Mouse (Mus musculus) ES-E14 (cell line): ENCODE measurements around the gene Pex1. TPM values are rescaled to one million over a fixed set of nuclear protein-coding genes. Genes with fewer than 3 reads are reported as not detected.

Experiments used
- DNase-seq: peaks from one replicate; pipeline ENCODE4 v3.0.0-alpha.2; 2013; ENCODE audit warnings: low read depth, low spot score
- H3K27ac ChIP-seq: 2 replicates; pipeline ENCODE4 v1.5.1; 2012; ENCODE audit warnings: low read depth, mild to moderate bottlenecking, low read length, moderate library complexity, mixed read lengths; ENCODE audit not compliant: poor library complexity, insufficient read depth, severe bottlenecking
- H3K36me3 ChIP-seq: 2 replicates; pipeline ENCODE4 v1.6.1; 2012; ENCODE audit warnings: mild to moderate bottlenecking, low read length, moderate library complexity, mixed read lengths; ENCODE audit not compliant: control insufficient read depth, poor library complexity, insufficient read depth, severe bottlenecking
- H3K4me1 ChIP-seq, 2 experiments: fragments of 150-350 bp in 1 of 2; sonication (generic) in 1 of 2; 2 replicates each; pipeline ENCODE4 v1.6.1; 2012; ENCODE audit warnings: low read length in 2 of 2, mild to moderate bottlenecking in 1 of 2, mixed read lengths in 1 of 2; ENCODE audit not compliant: control insufficient read depth in 2 of 2, insufficient read depth in 2 of 2, poor library complexity in 1 of 2
- H3K4me3 ChIP-seq, 2 experiments: fragments of 150-350 bp in 1 of 2; sonication (generic) in 1 of 2; 2 replicates each; pipeline ENCODE4 v1.5.1; 2012; ENCODE audit warnings: low read length in 2 of 2, low read depth in 1 of 2, mild to moderate bottlenecking in 1 of 2, mixed read lengths in 1 of 2; ENCODE audit not compliant: insufficient read depth in 1 of 2, poor library complexity in 1 of 2, severe bottlenecking in 1 of 2
- H3K9ac ChIP-seq: 2 replicates; pipeline ENCODE4 v1.6.1; 2012; ENCODE audit warnings: low read depth, mild to moderate bottlenecking, low read length, mixed read lengths; ENCODE audit not compliant: poor library complexity, insufficient read depth, severe bottlenecking
- H3K9me3 ChIP-seq: fragments of 150-350 bp; sonication (generic); 2 replicates; pipeline ENCODE4 v1.6.1; 2012; ENCODE audit warnings: low read depth, mild to moderate bottlenecking, low read length; ENCODE audit not compliant: control insufficient read depth, insufficient read depth
- CHD2 ChIP-seq: IDR thresholded peaks from 2 replicates; pipeline ENCODE4 v1.6.1; 2014; ENCODE audit warnings: mild to moderate bottlenecking, low read depth, low read length, inconsistent platforms
- HCFC1 ChIP-seq: IDR thresholded peaks from 2 replicates; pipeline ENCODE4 v1.6.1; 2012; ENCODE audit warnings: low read length, inconsistent platforms, borderline replicate concordance; ENCODE audit not compliant: insufficient read depth
- MAFK ChIP-seq: IDR thresholded peaks from 2 replicates; pipeline ENCODE4 v1.6.1; 2014; ENCODE audit warnings: mild to moderate bottlenecking, low read depth, low read length, inconsistent platforms; ENCODE audit not compliant: insufficient read depth
- ZC3H11A ChIP-seq: IDR thresholded peaks from 2 replicates; pipeline ENCODE4 v1.6.1; 2012; ENCODE audit warnings: low read depth, mild to moderate bottlenecking, inconsistent platforms, low read length, borderline replicate concordance
- ZNF384 ChIP-seq: IDR thresholded peaks from 2 replicates; pipeline ENCODE4 v1.6.1; 2012; ENCODE audit warnings: low read depth, low read length, inconsistent platforms
- in situ Hi-C, 2 experiments: fragments of 600-800 bp; cut with MboI; formaldehyde crosslinking; loops; one replicate each; pipeline ENCODE4 v1.15.1; 2025; ENCODE audit warnings: low sequenced_read_pairs in 2 of 2, inconsistent platforms in 1 of 2; ENCODE audit not compliant: unreplicated experiment in 2 of 2
- total RNA-seq: library from RNA; depleted of rRNA; stranded (reverse); fragments of 300-350 nt; gene quantifications from 2 replicates; pipeline ENCODE4 v1.2.3, GENCODE M21; 2012

Pex1 gene
- total RNA-seq, 1 experiment: 12.9 TPM

DNA sequence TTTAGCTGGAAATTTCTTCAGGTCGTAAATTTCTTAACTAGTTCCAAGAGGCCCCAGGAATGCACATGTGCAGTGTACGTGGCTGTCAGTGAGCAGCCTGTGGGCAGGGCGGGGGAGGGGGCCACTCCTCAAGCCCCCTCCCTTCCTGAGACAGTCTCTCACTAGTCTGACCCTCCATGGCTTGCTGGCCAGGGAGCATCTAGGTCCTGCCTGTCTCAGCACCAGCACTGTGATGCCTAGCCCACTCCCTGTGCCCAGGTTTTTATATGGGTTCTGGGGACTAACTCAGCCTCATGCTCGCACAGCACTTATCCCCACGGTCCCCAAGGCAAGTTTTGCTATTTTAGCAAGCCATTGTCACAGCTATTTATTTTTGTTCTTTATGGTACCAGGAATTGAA is 36.4 kb downstream of the Pex1 start:
- no peak overlapping the region for H3K27ac ChIP-seq
- H3K9me3 ChIP-seq: no peaks in the 10 kb centered on the region
- no peak for TF ChIP-seq HCFC1
- TF ChIP-seq ZNF384: no peak
- no peak for TF ChIP-seq CHD2
- TF ChIP-seq ZC3H11A: no peak
- no peak overlapping the region for H3K9ac ChIP-seq
- no peak for DNase-seq
- H3K36me3 ChIP-seq: 0 out of 2 replicates have a peak, but pooled peaks cover 1% of the 10 kb centered on the region
- in situ Hi-C loops: no loop called here
- H3K4me1 ChIP-seq: peaks cover 0 to 2% of the 10 kb centered on the region in 2 experiments; a peak in 1 of 4 replicates
- no peak overlapping the region for H3K4me3 ChIP-seq

- Histone ChIP-seq H3K4me1 (peaks cover 0 to 2% of the 10 kb centered on the region in 2 experiments; a peak in 1 of 4 replicates), H3K4me3 (no peak overlapping the region), H3K36me3 (no peaks in the 10 kb centered on the region), H3K27ac (no peak overlapping the region), H3K9me3 (no peaks in the 10 kb centered on the region), H3K9ac (peak overlapping the region; percentile 64; the same call in 1 of the 2 replicates)
- in situ Hi-C loops: no loop called here
- DNase-seq: no peak
- TF ChIP-seq ZC3H11A (no peak), CHD2 (no peak), HCFC1 (no peak), MAFK (no peak), ZNF384 (no peak)
Observed at GRCm38 (mm10) chr5:3633315-3633714, 37.4 kb downstream of the Pex1 start.

DNA sequence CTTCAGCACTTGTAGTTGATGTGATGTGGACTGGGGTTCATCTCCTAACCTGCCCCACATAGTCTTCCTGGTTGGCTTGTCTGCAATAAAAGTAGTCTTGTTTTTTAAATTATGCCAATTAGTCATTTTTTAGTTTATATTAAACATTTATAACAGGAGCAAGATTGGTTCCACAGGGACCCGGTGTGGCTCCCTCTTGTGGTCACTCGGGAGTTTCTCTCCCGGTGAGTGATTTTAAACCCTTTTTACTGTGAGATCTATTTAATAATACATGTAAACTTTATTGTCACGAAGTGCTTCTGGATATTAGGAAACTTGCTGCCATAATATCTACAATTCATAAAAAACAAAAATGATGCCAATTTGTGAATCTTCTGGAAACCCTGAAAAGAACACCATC is 38.1 kb downstream of the Pex1 start:
- Histone ChIP-seq H3K4me1 (peaks cover 0 to 2% of the 10 kb centered on the region in 2 experiments; a peak in 1 of 4 replicates), H3K36me3 (no peaks in the 10 kb centered on the region), H3K9ac (no peak overlapping the region), H3K27ac (no peak overlapping the region), H3K9me3 (no peaks in the 10 kb centered on the region), H3K4me3 (0 out of 4 replicates have a peak overlapping the region, but pooled peaks of 1 of the 2 experiments have one; percentile 30)
- in situ Hi-C loops: no loop called here
- DNase-seq: no peak
- TF ChIP-seq CHD2 (no peak), ZC3H11A (0 out of 2 replicates have a peak, but pooled peaks have one; percentile 31)

DNA sequence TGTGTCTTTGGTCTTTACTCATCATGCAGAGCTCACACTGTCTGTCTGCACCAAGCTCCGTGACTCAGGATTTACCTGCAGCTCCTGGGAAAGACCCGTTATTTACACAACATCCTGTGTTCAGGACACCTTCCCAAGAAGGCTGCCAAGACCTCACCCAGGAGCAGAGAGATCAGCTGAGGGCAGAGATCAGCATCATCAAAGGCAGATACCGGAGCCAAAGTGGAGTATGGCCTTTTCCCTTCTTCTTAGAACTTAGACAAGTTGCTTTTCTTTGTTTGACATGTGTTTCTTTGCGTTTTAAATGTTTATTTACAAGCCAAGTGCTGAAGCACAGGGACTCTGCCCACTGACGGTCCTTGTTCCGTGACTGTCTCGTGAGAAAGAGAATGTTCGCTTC is 39.4 kb downstream of the Pex1 start:
- Histone ChIP-seq H3K27ac (no peak overlapping the region), H3K4me1 (no peaks in the 10 kb centered on the region), H3K9ac (no peak overlapping the region), H3K36me3 (peaks cover 1% of the 10 kb centered on the region; the same call in 1 of the 2 replicates), H3K4me3 (no peak overlapping the region), H3K9me3 (no peaks in the 10 kb centered on the region)
- no peak for DNase-seq
- in situ Hi-C loops: no loop called here
- TF ChIP-seq ZC3H11A: no peak
- TF ChIP-seq ZNF384: no peak
- no peak for TF ChIP-seq HCFC1
- no peak for TF ChIP-seq MAFK
- no peak for TF ChIP-seq CHD2

- H3K4me3 ChIP-seq: no peak overlapping the region
- no peaks in the 10 kb centered on the region for H3K4me1 ChIP-seq
- in situ Hi-C loops: no loop called here
- TF ChIP-seq CHD2 (no peak), ZC3H11A (no peak), ZNF384 (no peak), HCFC1 (no peak), MAFK (no peak)
- peaks cover 19% of the 10 kb centered on the region for H3K36me3 ChIP-seq
- H3K9ac ChIP-seq: no peak overlapping the region
- no peak overlapping the region for H3K27ac ChIP-seq
- no peaks in the 10 kb centered on the region for H3K9me3 ChIP-seq
- no peak for DNase-seq
Observed at GRCm38 (mm10) chr5:3644621-3645020, 48.8 kb downstream of the Pex1 start.
